Mouse (Mus musculus) hindbrain, embryonic 10.5 days (tissue): ENCODE measurements around the gene Zcchc7. TPM values are rescaled to one million over a fixed set of nuclear protein-coding genes. Genes with fewer than 3 reads are reported as not detected.

Source experiments
- DNase-seq: peaks from one replicate; pipeline ENCODE4 v3.0.0-alpha.2; 2017; ENCODE audit warnings: low spot score
- H3K27ac ChIP-seq: fragments of 300-500 bp; sonication (generic); 2 replicates; pipeline ENCODE4 v1.5.1; 2016; ENCODE audit warnings: mild to moderate bottlenecking, moderate library complexity
- H3K27me3 ChIP-seq: fragments of 300-500 bp; sonication (generic); 2 replicates; pipeline ENCODE4 v1.6.1; 2016; ENCODE audit warnings: mild to moderate bottlenecking; ENCODE audit not compliant: poor library complexity, insufficient read depth, severe bottlenecking
- H3K36me3 ChIP-seq: fragments of 300-500 bp; sonication (generic); 2 replicates; pipeline ENCODE4 v1.6.1; 2016; ENCODE audit warnings: mild to moderate bottlenecking, moderate library complexity
- H3K4me1 ChIP-seq: fragments of 300-500 bp; sonication (generic); replicated peaks from 2 replicates; pipeline ENCODE4 v1.6.1; 2016; ENCODE audit warnings: mild to moderate bottlenecking
- H3K4me3 ChIP-seq: fragments of 300-500 bp; sonication (generic); 2 replicates; pipeline ENCODE4 v1.5.1; 2016; ENCODE audit warnings: mild to moderate bottlenecking, moderate library complexity
- H3K9me3 ChIP-seq: fragments of 300-500 bp; sonication (generic); 2 replicates; pipeline ENCODE4 v1.6.1; 2016; ENCODE audit warnings: mild to moderate bottlenecking, moderate library complexity
- WGBS: fragments of 180-500 bp; shearing (Covaris S2); methylation state at CpG from one replicate; pipeline ENCODE4 v1.1.7; 2016; 5-methylcytosine and 5-hydroxymethylcytosine counted together
- polyA plus RNA-seq: library from polyadenylated mRNA; unstranded; fragments of >200 nt; fragmentation: Nextera tagmentation; extraction: Ambion mirVana; gene quantifications from 2 replicates; pipeline ENCODE4 v1.2.1, GENCODE M21; 2016

The Zcchc7 gene
- 19.5 and 25.3 TPM in 2 replicates for polyA plus RNA-seq

DNA sequence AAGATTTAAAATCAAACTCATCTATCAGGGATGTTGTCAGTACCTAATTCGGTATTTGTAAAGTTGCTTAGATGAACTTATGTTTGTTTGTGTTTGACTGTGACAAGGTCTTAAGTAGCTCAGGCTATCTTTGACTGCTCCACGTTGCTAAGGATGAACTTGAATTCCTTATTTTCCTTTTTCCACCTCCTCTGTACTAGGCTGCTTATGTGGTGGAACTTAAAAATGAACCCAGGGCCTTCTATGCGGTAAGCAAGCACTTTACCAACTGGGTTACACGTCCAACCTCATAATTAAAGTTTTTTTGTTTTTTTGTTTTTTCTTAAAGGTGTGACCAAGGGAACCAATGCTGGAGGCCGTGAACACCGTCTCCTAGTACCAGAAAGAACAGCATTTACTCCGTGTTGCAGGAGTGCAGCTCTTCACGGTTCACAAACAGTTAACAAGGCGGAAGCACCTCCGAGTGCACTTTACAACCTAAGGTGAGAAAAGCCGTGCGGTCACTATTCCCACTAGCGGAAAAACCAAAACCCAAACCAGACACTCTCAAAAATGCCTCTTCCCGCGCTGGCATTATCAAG, at the start of gene Zcchc7:
Gene Zcchc7 (plus strand): TSS at position 325 of the 581 bp plus-strand sequence.
- no peak for DNase-seq
- Histone ChIP-seq H3K9me3 (no peaks in the 10 kb centered on the region), H3K27me3 (no peaks in the 10 kb centered on the region), H3K27ac (peak within 1 kb of the TSS; percentile 98), H3K36me3 (no peaks in the 10 kb centered on the region), H3K4me1 (peaks cover 12% of the 10 kb centered on the region), H3K4me3 (peak within 1 kb of the TSS; percentile 97)
- whole genome bisulfite sequencing: 5% methylated on average over 15 of the region's 15 CpGs

DNA sequence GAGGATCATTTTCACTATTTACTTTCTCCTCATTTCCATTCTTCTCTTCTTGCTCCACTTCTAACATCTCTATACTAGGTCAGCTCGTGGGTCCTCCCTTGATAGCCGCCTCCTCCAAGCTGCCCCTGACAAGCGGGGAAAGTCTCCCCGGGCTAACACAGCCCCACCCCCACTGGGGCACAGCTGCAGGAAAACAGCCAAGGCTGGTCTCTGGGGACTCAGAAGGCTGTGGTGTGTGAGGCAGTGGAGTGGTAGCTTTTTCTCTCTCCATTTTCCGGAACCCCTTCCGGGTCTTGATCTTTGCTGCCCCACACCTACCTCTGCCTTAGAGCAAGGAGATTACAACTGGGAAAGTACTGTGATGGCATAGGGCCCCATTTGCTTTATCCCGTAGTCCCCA, 49.7 kb upstream of the Zcchc7 start:
- Histone ChIP-seq H3K27me3 (peaks cover 100% of the 10 kb centered on the region), H3K27ac (peak overlapping the region; percentile 50; the same call in 1 of the 2 replicates), H3K36me3 (no peaks in the 10 kb centered on the region), H3K4me1 (peaks cover 51% of the 10 kb centered on the region), H3K4me3 (peak overlapping the region; percentile 61), H3K9me3 (no peaks in the 10 kb centered on the region)
- no peak for DNase-seq
- WGBS: 3% methylated on average over 7 of the region's 7 CpGs

DNA sequence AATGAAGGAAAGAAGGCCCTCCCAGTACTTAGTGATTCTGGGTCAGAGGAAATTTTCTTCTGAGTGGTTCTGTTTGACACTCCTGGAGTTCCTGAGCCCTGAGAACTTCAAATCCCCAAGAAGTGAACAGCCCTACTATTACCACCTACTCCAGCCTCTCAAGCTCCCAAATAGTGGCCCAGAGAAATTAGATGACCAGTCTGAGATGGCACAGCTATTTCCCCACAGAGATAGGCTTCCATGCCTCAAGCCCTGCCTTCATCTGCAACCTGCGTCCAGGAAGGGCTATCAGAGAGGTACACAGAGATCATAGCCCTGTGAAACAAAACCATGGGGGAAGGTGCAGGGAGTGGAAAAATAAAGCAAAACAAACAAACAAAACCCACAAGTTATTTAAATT, 48.8 kb upstream of the Zcchc7 start:
- DNase-seq: no peak
- H3K36me3 ChIP-seq: no peaks in the 10 kb centered on the region
- WGBS: 27% methylated on average over 1 of the region's 1 CpGs

DNA sequence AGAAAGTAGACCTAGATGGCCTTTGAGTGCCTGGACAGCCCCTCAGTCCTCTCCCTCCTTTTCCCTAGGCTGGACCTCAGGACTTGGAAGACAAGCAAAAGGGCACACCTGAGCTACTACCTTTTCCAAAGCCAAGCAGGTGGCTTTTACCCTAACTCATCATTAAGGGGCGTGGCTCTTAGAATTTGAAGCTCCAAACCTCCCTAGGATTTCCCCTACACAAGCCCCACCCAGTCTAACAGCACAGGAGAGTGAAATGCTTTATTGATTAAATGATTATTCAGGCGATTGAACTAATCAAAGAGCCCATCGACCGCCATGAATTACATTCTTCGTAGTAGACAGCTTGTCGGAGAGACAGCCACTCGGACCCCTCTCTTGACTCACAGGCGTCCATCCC, 47.4 kb upstream of the Zcchc7 start:
- Histone ChIP-seq H3K27me3 (peaks cover 100% of the 10 kb centered on the region), H3K4me3 (peak overlapping the region; percentile 50), H3K27ac (0 out of 2 replicates have a peak overlapping the region, but pooled peaks have one; percentile 12), H3K36me3 (no peaks in the 10 kb centered on the region), H3K4me1 (peaks cover 49% of the 10 kb centered on the region), H3K9me3 (no peaks in the 10 kb centered on the region)
- no peak for DNase-seq
- WGBS: 50% methylated on average over 8 of the region's 8 CpGs

More for the DNA sequence above, 48.8 kb upstream of the Zcchc7 start:
- H3K9me3 ChIP-seq: no peaks in the 10 kb centered on the region
- H3K4me1 ChIP-seq: peaks cover 49% of the 10 kb centered on the region
- H3K4me3 ChIP-seq: 0 out of 2 replicates have a peak overlapping the region, but pooled peaks have one; percentile 16
- peaks cover 100% of the 10 kb centered on the region for H3K27me3 ChIP-seq
- no peak overlapping the region for H3K27ac ChIP-seq

DNA sequence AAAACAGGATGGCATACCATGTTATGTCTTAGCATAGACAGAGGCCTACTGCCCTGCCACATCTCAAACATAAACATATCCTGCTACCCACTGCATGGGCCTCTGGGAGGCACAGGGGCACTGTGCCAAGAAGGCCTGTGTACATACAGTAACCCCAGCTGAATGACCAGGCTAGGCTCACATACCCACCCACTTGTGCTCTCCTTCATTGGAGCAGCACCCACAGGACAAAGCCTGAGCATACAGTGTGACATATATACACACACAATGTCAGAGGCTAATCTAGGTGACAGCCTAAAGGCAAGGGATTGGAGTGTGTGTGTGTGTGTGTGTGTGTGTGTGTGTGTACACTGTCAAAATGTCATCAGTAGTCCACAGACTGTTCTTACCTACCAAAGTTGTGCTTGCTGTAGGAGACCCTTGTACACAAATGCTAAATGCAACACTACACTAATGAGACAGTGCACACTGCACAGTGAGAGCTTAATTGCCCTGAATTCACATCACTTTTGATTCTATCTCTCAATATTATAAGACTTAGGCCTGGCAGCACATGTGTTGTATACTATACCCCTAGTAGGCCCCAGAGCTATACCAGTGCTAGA, 46.5 kb upstream of the Zcchc7 start:
- H3K4me1 ChIP-seq: peaks cover 49% of the 10 kb centered on the region
- no peak overlapping the region for H3K27ac ChIP-seq
- peak overlapping the region; percentile 50 for H3K4me3 ChIP-seq
- H3K27me3 ChIP-seq: peaks cover 100% of the 10 kb centered on the region
- H3K36me3 ChIP-seq: no peaks in the 10 kb centered on the region
- no peak for DNase-seq
- no peaks in the 10 kb centered on the region for H3K9me3 ChIP-seq

DNA sequence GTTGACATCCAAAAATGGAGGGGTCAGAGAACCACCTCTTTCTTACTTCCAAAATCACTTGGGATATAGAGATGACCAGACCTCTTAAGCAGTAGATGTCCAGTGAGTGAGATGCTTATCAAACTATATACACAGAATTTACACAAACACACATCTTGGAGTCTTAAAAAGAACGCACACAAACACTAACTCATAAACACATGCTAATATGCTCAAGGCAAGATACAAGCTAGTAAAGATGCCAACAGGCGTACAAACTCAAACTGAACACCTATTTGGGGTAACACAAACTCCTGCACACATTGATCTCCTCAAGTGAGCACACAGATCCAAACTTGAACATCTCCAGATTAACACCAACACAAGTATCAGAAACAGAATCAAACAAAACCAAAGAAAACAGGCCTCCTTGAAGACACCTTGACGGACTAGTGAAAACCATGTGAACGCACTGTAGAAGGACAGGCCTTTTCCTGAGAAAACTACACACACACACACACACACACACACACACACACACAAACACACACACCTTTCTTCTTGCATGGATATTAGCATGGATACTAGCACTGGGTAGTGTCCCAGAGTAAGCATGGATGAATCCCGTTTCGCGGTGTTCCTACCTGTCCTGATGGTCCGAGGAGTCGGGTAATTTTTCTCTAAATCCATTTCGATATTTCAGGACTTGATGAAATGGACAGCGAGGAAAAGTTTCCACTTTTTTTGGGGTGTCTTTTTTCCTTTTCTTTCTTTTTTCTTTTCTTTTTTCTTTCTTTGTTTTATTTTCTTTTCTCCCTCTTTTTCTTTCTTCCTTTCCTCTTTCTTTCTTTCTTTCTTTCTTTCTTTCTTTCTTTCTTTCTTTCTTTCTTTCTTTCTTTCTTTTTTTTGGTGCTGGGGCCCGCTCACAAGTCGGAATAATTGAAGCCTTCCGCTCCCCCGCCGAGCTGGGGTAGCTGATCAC, 45.7 kb upstream of the Zcchc7 start, which contains the start of gene Pax5:
Gene Pax5 (minus strand): TSS at position 748 of the 961 bp plus-strand sequence.
- Histone ChIP-seq H3K27me3 (peaks cover 100% of the 10 kb centered on the region), H3K36me3 (no peaks in the 10 kb centered on the region), H3K9me3 (no peaks in the 10 kb centered on the region), H3K27ac (peak within 1 kb of the TSS; percentile 88), H3K4me3 (peak within 1 kb of the TSS; percentile 50), H3K4me1 (peaks cover 48% of the 10 kb centered on the region)
- 25% methylated on average over 16 of the region's 16 CpGs for WGBS
- no peak for DNase-seq

DNA sequence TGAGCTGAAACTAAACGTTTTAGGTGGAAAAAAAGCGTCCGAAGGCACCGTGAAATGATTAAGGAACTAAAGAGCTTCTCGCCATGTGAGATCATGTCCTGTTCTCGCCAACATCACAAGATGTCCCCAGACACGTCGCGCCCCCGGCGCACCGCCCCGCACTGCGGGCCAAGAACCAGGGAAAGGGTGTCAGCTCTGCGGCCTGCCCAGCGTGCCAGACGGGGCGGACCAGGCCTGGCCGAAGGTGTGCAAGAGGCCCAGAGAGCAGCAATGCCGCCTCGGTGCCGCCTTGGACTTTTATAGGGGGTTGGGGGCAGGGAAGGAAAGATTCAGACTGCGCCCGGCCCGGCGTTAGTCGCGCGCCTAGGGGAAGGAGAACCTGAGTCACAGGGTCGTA, 45.0 kb upstream of the Zcchc7 start:
- peaks cover 100% of the 10 kb centered on the region for H3K27me3 ChIP-seq
- DNase-seq: peak; percentile 63
- H3K9me3 ChIP-seq: no peaks in the 10 kb centered on the region
- under 1% methylated on average over 30 of the region's 30 CpGs for WGBS
- H3K36me3 ChIP-seq: no peaks in the 10 kb centered on the region
- peaks cover 43% of the 10 kb centered on the region for H3K4me1 ChIP-seq
- H3K4me3 ChIP-seq: peak overlapping the region; percentile 50
- H3K27ac ChIP-seq: peak overlapping the region; percentile 88

DNA sequence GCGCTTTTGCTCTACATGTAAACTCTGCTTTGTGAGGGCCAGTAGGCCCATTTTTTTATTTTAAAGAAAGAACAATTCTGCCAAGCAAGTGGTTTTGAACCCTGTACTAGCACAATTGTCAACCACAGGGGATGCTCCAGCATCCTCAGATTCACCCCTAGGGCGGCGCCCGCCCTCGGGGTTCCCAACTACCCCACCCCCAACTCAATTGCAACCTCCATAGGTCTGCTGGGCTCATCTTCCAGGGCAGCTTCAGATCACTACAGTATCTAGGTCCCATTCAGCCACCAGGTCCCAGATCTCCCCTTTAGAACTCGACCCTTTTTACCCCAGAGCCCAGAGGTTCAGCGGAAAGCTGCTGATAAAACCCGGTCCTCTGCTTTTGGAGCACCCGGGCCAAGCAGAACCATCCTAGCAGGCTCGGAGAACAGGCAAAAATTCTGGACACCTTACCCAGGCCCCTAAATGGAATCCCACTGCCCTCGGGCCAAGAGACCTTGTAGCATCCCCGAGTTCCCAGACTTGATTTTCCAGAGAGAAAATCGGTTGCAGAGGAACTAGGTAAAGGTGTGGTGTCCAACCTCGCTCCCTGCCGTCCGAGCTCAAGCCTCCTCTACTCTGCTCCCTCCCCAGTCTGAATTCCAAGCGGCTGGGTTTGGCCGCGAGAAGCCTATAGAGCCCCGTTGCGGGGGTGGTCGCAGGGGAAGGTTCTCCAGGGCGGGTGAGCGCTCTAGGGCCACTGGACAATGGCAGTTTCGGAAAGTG, 44.4 kb upstream of the Zcchc7 start:
- Histone ChIP-seq H3K27ac (peak overlapping the region; percentile 88), H3K27me3 (peaks cover 99% of the 10 kb centered on the region)

DNA sequence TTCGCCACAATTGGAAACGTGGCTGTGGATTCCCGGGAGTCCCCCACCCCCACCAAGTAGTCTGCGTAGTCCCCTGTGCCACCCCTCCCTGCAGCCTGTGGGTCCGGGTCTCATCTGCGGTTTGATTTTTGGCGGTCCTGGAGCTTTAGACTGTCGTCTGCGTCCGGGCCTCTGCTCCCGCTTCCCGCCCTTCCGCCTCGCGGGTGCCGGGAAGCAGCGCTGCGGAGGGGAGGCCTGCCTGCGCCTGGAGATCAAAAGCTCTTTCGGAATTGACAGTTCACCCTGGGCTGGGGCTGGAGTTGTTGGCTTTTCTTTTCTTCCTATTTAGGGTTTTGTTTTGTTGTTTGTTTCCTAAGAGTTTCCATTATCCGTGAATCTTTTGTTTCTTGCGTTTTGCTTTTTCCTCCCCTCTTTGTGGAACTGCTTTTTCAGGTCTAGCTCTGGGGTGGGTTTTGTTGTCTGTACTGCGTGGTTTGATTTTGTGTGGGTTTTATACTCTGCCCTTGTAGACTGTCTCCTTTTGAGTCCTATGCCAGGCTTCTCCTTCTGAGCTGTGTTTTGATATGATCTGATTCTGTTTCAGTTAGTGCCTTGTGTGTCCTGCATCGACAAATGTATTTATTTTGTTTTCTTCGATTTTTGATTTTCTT, 43.5 kb upstream of the Zcchc7 start:
- WGBS: under 1% methylated on average over 25 of the region's 25 CpGs
- Histone ChIP-seq H3K27me3 (peaks cover 99% of the 10 kb centered on the region), H3K4me3 (peak overlapping the region; percentile 50), H3K9me3 (no peaks in the 10 kb centered on the region), H3K4me1 (peaks cover 44% of the 10 kb centered on the region), H3K36me3 (no peaks in the 10 kb centered on the region), H3K27ac (peak overlapping the region; percentile 88)
- DNase-seq: peak; percentile 68

More for the DNA sequence above, 44.4 kb upstream of the Zcchc7 start:
- Histone ChIP-seq H3K36me3 (no peaks in the 10 kb centered on the region), H3K4me3 (peak overlapping the region; percentile 50), H3K4me1 (peaks cover 38% of the 10 kb centered on the region), H3K9me3 (no peaks in the 10 kb centered on the region)
- peak; percentile 52 for DNase-seq
- WGBS: under 1% methylated on average over 25 of the region's 25 CpGs

DNA sequence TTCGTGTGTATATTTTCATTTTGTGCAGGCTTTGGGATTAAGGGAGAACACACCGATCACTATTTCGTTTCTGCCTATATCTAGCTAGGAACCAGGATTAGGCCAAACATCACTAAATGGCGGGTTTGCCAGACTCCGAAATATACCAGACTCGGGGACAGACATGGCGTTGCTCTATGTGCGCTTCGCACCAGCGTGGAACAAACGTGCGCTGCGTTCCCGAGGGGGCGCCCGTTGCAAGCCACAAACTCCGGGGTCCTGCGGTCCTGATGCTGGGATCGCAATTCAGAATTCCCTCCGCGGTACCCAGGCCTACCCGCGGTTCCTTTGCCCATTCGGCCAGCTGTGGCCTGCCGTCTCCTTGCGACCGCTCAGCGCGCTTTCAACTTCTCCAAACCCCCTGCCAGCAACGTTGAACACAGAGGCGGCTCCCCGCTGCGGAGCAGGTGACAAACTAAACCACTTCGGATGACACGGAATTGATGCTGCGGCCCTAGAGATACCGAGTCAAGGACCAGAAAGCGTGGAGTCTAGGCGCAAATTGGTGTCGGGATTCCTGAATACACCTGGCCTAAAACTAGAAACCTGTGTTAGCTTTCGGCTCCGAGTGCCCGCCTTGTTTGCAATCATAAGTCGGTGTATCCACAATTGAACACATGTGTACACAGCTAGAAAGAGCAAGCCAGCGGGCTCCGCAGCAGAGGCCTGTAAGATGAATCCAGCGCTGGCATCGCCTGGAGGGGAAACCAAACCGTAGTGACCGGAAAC, 42.7 kb upstream of the Zcchc7 start:
- Histone ChIP-seq H3K9me3 (no peaks in the 10 kb centered on the region), H3K4me1 (peaks cover 44% of the 10 kb centered on the region), H3K36me3 (no peaks in the 10 kb centered on the region), H3K27me3 (peaks cover 99% of the 10 kb centered on the region), H3K4me3 (peak overlapping the region; percentile 50), H3K27ac (peak overlapping the region; percentile 88)
- peak; percentile 60 for DNase-seq
- 1% methylated on average over 50 of the region's 50 CpGs for WGBS

DNA sequence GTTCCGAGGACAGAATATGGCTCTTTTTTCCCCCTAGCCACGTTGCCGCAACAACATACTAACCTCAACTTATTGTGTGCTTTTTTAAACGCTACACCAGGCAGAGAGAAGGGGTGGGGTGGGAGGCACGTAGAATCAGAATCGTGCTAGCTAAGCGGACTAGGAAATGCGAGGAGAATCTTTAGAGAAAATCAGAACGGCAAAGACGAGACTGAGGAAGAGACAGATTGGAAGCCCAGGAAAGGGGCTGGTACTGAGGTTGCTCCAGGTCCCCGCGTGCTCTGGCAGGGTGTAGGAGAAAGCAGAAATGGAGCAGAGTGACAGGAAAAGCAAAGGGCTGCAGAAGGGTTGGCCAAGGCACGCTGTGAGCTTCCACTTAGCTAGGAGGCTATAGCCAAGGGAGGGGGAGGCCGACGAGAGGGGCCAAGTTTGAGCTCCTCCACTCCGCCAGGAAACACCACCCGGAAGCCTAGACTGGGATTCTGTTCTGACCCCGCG, 42.1 kb upstream of the Zcchc7 start:
- peaks cover 99% of the 10 kb centered on the region for H3K27me3 ChIP-seq
- H3K4me3 ChIP-seq: peak overlapping the region; percentile 50
- H3K9me3 ChIP-seq: no peaks in the 10 kb centered on the region
- peak overlapping the region; percentile 88 for H3K27ac ChIP-seq
- WGBS: under 1% methylated on average over 19 of the region's 19 CpGs
- H3K4me1 ChIP-seq: peaks cover 44% of the 10 kb centered on the region
- DNase-seq: peak; percentile 60
- no peaks in the 10 kb centered on the region for H3K36me3 ChIP-seq
